Mouse (Mus musculus) forebrain, embryonic 16.5 days (tissue): ENCODE measurements at regions not wholly inside any gene's neighbourhood (a gene's known extent, or its start where the extent isn't known, plus 50 kb on each side); places are given as distances from the start of the nearest gene placed in this dataset.

Experiments used
- ATAC-seq: fragments of 200-750 bp; cut with Nextera tagmentation; 2 replicates; pipeline ENCODE4 v1.8.0; 2017; ENCODE audit warnings: mild to moderate bottlenecking, moderate library complexity
- H3K27ac ChIP-seq: fragments of 300-500 bp; sonication (generic); 2 replicates; pipeline ENCODE4 v1.5.1; 2014; ENCODE audit warnings: low read length, control low read depth
- H3K27me3 ChIP-seq: fragments of 300-500 bp; sonication (generic); replicated peaks from 2 replicates; pipeline ENCODE4 v1.6.1; 2014; ENCODE audit warnings: low read length; ENCODE audit not compliant: control insufficient read depth, insufficient read depth
- H3K36me3 ChIP-seq: fragments of 300-500 bp; sonication (generic); 2 replicates; pipeline ENCODE4 v1.6.1; 2014; ENCODE audit not compliant: control insufficient read depth, insufficient read depth
- H3K4me1 ChIP-seq: fragments of 300-500 bp; sonication (generic); replicated peaks from 2 replicates; pipeline ENCODE4 v1.6.1; 2014; ENCODE audit warnings: low read length; ENCODE audit not compliant: control insufficient read depth, insufficient read depth
- H3K4me2 ChIP-seq: fragments of 300-500 bp; sonication (generic); 2 replicates; pipeline ENCODE4 v1.6.1; 2014; ENCODE audit warnings: mild to moderate bottlenecking, low read length, control low read depth
- H3K4me3 ChIP-seq: fragments of 300-500 bp; sonication (generic); replicated peaks from 2 replicates; pipeline ENCODE4 v1.5.1; 2014; ENCODE audit warnings: mild to moderate bottlenecking, low read length, control low read depth
- H3K9ac ChIP-seq: fragments of 300-500 bp; sonication (generic); replicated peaks from 2 replicates; pipeline ENCODE4 v1.6.1; 2014; ENCODE audit warnings: low read depth, low read length, control low read depth
- H3K9me3 ChIP-seq: fragments of 300-500 bp; sonication (generic); 2 replicates; pipeline ENCODE4 v1.6.1; 2016; ENCODE audit warnings: low read length; ENCODE audit not compliant: control insufficient read depth
- WGBS: fragments of 180-500 bp; shearing (Covaris S2); extraction: QIAGEN DNeasy Blood & Tissue Kit; methylation state at CpG from one replicate; pipeline ENCODE4 v1.1.7; 2014; 5-methylcytosine and 5-hydroxymethylcytosine counted together

- no peaks in the 10 kb centered on the region for H3K4me1 ChIP-seq
- H3K4me3 ChIP-seq = no peak overlapping the region
- H3K27ac ChIP-seq = no peak overlapping the region
- no peaks in the 10 kb centered on the region for H3K9me3 ChIP-seq
- no peak overlapping the region for H3K4me2 ChIP-seq
- H3K27me3 ChIP-seq = no peaks in the 10 kb centered on the region
- ATAC-seq = no peak
- H3K9ac ChIP-seq = no peak overlapping the region
- no peaks in the 10 kb centered on the region for H3K36me3 ChIP-seq
- WGBS = 82% methylated on average over 3 of the region's 3 CpGs
These were observed 364.2 kb downstream of the Osr1 start for GRCm38 (mm10) chr12:9934158-9934557.

DNA sequence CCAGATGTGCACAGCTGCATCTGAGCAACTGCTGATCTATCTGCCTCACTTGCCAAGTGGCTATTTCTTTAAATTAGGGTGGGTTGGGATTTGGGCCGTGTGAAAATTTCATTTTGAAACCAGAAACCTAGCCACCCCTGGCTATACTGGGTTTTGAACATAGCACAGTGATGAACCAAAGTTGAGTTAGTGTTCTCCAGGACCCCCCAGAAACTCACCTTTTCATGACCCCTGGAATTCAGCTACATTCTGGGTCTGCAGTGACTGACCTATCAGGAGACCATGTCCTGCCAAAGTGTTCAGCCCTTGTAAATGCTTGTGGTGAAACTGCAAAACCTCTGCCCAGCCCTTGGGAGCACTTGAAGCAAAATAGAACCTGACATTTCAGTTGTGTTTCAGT, 371.4 kb downstream of the Osr1 start:
- H3K4me1 ChIP-seq = no peaks in the 10 kb centered on the region
- no peak overlapping the region for H3K4me2 ChIP-seq
- no peak overlapping the region for H3K27ac ChIP-seq
- ATAC-seq = no peak
- no peak overlapping the region for H3K9ac ChIP-seq
- WGBS = 78% methylated on average over 1 of the region's 1 CpGs
- no peaks in the 10 kb centered on the region for H3K36me3 ChIP-seq
- H3K4me3 ChIP-seq = no peak overlapping the region
- H3K9me3 ChIP-seq = no peaks in the 10 kb centered on the region
- H3K27me3 ChIP-seq = no peaks in the 10 kb centered on the region

- no peak overlapping the region for H3K9ac ChIP-seq
- no peaks in the 10 kb centered on the region for H3K4me1 ChIP-seq
- H3K4me2 ChIP-seq = no peak overlapping the region
- no peak overlapping the region for H3K4me3 ChIP-seq
- H3K36me3 ChIP-seq = no peaks in the 10 kb centered on the region
- 86% methylated on average over 3 of the region's 3 CpGs for WGBS
- no peaks in the 10 kb centered on the region for H3K9me3 ChIP-seq
- H3K27ac ChIP-seq = no peak overlapping the region
- ATAC-seq = no peak
- no peaks in the 10 kb centered on the region for H3K27me3 ChIP-seq
These were observed 371.9 kb downstream of the Osr1 start for GRCm38 (mm10) chr12:9941823-9942222.

DNA sequence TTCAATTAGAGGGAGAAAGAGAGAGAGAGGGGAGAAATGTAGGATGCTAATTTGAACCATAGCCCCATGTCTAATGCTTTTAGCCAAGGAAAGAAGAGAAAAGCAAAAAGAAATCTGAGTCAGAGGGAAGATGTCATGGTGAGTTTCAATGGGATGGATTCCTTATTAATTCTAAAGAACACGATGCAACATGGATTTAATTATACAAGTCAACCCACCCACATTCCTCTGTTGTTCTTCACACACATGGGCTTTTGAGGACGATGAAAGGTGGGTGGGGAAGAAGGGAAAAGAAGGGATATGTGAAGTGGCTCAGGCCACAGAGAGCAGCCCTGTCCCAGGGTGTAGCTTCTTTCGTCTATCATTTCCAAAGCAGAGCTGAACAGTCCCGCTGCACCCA, 378.9 kb downstream of the Osr1 start:
- H3K4me3 ChIP-seq = no peak overlapping the region
- no peak overlapping the region for H3K27ac ChIP-seq
- no peak for ATAC-seq
- no peaks in the 10 kb centered on the region for H3K27me3 ChIP-seq
- no peak overlapping the region for H3K4me2 ChIP-seq
- no peak overlapping the region for H3K9ac ChIP-seq
- H3K9me3 ChIP-seq = no peaks in the 10 kb centered on the region
- WGBS = 57% methylated on average over 4 of the region's 4 CpGs
- no peaks in the 10 kb centered on the region for H3K4me1 ChIP-seq
- H3K36me3 ChIP-seq = no peaks in the 10 kb centered on the region

DNA sequence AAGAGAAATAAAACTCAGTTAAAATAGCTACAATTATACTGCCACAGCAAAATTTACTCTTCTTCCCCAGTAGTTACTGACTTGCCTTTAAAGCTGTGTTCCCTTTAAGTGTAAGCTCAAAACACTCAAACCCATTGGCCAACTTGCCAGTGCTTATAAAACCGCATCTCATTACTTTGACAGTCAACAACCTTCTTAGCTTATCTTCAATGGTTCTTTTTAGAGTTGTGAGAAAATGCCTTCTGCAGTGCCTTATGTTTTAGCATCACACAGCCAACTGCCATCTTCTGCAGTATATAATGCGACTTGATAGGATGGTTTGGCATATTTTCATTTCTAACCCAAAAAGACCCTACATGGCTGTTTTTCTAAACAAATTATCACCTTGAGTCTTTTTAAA, 382.5 kb downstream of the Osr1 start:
- no peaks in the 10 kb centered on the region for H3K4me1 ChIP-seq
- H3K4me2 ChIP-seq = no peak overlapping the region
- no peak overlapping the region for H3K27ac ChIP-seq
- ATAC-seq = peak; percentile 79
- 82% methylated on average over 2 of the region's 2 CpGs for WGBS
- no peaks in the 10 kb centered on the region for H3K27me3 ChIP-seq
- H3K9ac ChIP-seq = no peak overlapping the region
- H3K4me3 ChIP-seq = no peak overlapping the region
- H3K36me3 ChIP-seq = no peaks in the 10 kb centered on the region
- H3K9me3 ChIP-seq = no peaks in the 10 kb centered on the region

DNA sequence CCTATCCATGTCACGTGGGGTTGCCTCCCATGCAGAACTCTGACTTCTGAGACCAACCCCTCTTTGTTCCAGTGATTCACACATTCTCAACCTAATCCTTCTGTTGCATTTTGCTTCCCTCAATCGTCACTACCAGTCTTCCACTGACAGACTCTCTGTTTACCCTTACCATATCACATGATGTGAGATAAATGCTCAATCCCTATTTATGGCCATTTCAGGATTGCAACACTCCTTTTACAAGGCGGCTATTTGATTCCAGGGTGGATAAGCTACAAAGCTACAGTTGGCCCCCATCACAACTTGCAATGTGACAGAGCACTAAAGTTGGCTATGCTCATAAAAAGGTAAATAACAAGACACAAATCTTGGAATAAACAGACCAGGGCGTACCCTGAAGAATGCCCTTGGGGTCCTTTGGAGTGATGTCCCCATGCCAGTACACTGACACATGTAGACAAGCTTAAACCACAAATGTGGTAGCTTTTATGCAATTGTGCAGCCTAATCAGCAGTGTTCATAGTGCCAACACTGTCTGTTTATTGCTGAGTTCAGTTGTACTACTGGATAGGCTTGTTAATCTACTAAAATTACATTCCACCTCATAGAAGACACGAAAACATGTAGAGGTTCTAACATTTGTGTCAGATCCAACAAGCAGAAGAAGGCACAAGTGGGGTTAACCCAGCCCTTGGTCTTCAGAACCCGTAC, 384.4 kb downstream of the Osr1 start:
- ATAC-seq = no peak
- H3K4me1 ChIP-seq = no peaks in the 10 kb centered on the region
- 82% methylated on average over 6 of the region's 6 CpGs for WGBS

GRCm38 (mm10) chr12:9969390-9969789, 399.5 kb downstream of the Osr1 start:
- Histone ChIP-seq H3K4me2 (no peak overlapping the region), H3K4me1 (no peaks in the 10 kb centered on the region), H3K4me3 (no peak overlapping the region), H3K36me3 (no peaks in the 10 kb centered on the region), H3K9ac (no peak overlapping the region), H3K27me3 (no peaks in the 10 kb centered on the region), H3K9me3 (peaks cover 2% of the 10 kb centered on the region; the same call in 1 of the 2 replicates), H3K27ac (no peak overlapping the region)
- no peak for ATAC-seq
- WGBS = 98% methylated on average over 1 of the region's 1 CpGs

More for the DNA sequence above, 384.4 kb downstream of the Osr1 start:
- no peaks in the 10 kb centered on the region for H3K27me3 ChIP-seq
- H3K4me3 ChIP-seq = no peak overlapping the region
- H3K27ac ChIP-seq = no peak overlapping the region
- H3K9me3 ChIP-seq = no peaks in the 10 kb centered on the region
- H3K36me3 ChIP-seq = no peaks in the 10 kb centered on the region
- H3K4me2 ChIP-seq = no peak overlapping the region
- H3K9ac ChIP-seq = no peak overlapping the region

GRCm38 (mm10) chr12:9970771-9971170, 399.0 kb upstream of the Nt5c1b start:
- no peak for ATAC-seq
- 34% methylated on average over 2 of the region's 2 CpGs for WGBS

DNA sequence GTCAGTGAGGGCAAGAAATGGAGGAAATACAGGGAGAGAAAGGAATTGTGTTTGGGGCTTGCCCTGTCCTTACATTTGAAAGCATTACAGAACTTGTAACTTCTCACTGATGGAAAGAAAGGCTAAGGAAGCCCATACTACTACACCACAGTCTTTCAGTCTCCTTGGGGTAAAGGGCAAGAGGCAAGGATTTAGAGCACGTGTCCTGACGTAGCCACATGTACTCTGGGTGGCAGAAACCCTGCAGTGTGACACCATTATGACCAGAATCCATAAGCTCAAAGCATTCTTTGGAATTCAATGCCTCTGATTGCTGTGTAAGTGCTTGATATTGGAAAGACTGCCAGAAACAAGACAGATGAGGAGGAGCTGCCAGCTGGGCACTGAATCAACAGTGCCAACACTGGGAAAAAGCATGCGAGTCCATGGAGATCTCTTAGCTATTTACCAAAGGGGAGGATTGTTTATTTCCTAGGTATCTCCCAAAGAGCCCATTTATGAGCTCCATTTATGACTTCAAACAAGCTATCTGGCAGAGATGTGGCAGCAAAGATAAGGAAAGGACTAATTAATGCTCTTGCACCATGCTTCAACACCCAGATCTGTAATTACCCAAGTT, 391.2 kb upstream of the Nt5c1b start:
- H3K9ac ChIP-seq = no peak overlapping the region
- peak; percentile 87 for ATAC-seq
- H3K27ac ChIP-seq = no peak overlapping the region
- H3K36me3 ChIP-seq = no peaks in the 10 kb centered on the region
- no peak overlapping the region for H3K4me2 ChIP-seq
- no peak overlapping the region for H3K4me3 ChIP-seq
- peaks cover 6% of the 10 kb centered on the region for H3K4me1 ChIP-seq
- no peaks in the 10 kb centered on the region for H3K27me3 ChIP-seq
- H3K9me3 ChIP-seq = no peaks in the 10 kb centered on the region
- whole genome bisulfite sequencing = 31% methylated on average over 3 of the region's 3 CpGs

More at GRCm38 (mm10) chr12:9970771-9971170, 399.0 kb upstream of the Nt5c1b start:
- Histone ChIP-seq H3K36me3 (no peaks in the 10 kb centered on the region), H3K9me3 (no peaks in the 10 kb centered on the region), H3K4me2 (no peak overlapping the region), H3K27me3 (no peaks in the 10 kb centered on the region), H3K4me3 (no peak overlapping the region), H3K4me1 (no peaks in the 10 kb centered on the region), H3K27ac (no peak overlapping the region), H3K9ac (no peak overlapping the region)
